Mouse (Mus musculus) hindbrain, embryonic 13.5 days (tissue): ENCODE results near the gene Tmem108. TPM values are rescaled to one million over a fixed set of nuclear protein-coding genes. Genes with fewer than 3 reads are reported as not detected.
"Not testable (repeated sequence)": the region's sequence is repeated elsewhere in the genome, so short reads cannot be mapped to it uniquely, and the experiment has no call there.

Source experiments
- ATAC-seq: fragments of 200-750 bp; cut with Nextera tagmentation; 2 replicates; pipeline ENCODE4 v1.8.0; 2017; ENCODE audit warnings: moderate TSS enrichment; ENCODE audit not compliant: low FRiP score
- H3K27ac ChIP-seq: fragments of 300-500 bp; sonication (generic); 2 replicates; pipeline ENCODE4 v1.5.1; 2015; ENCODE audit warnings: inconsistent platforms, mild to moderate bottlenecking, moderate library complexity
- H3K27me3 ChIP-seq: fragments of 300-500 bp; sonication (generic); 2 replicates; pipeline ENCODE4 v1.6.1; 2015; ENCODE audit warnings: mild to moderate bottlenecking, inconsistent platforms
- H3K36me3 ChIP-seq: fragments of 300-500 bp; sonication (generic); 2 replicates; pipeline ENCODE4 v1.6.1; 2015; ENCODE audit warnings: mild to moderate bottlenecking, inconsistent platforms
- H3K4me1 ChIP-seq: fragments of 300-500 bp; sonication (generic); replicated peaks from 2 replicates; pipeline ENCODE4 v1.6.1; 2015; ENCODE audit warnings: inconsistent platforms
- H3K4me2 ChIP-seq: fragments of 300-500 bp; sonication (generic); 2 replicates; pipeline ENCODE4 v1.6.1; 2015; ENCODE audit warnings: inconsistent platforms, mild to moderate bottlenecking, moderate library complexity
- H3K4me3 ChIP-seq: fragments of 300-500 bp; sonication (generic); 2 replicates; pipeline ENCODE4 v1.5.1; 2015; ENCODE audit warnings: mild to moderate bottlenecking, inconsistent platforms
- H3K9ac ChIP-seq: fragments of 300-500 bp; sonication (generic); 2 replicates; pipeline ENCODE4 v1.6.1; 2015; ENCODE audit warnings: mild to moderate bottlenecking, inconsistent platforms
- H3K9me3 ChIP-seq: fragments of 300-500 bp; sonication (generic); 2 replicates; pipeline ENCODE4 v1.6.1; 2016; ENCODE audit warnings: inconsistent platforms
- WGBS: fragments of 180-500 bp; shearing (Covaris S2); methylation state at CpG from one replicate; pipeline ENCODE4 v1.1.7; 2015; 5-methylcytosine and 5-hydroxymethylcytosine counted together
- polyA plus RNA-seq: library from polyadenylated mRNA; unstranded; fragments of >200 nt; fragmentation: Nextera tagmentation; extraction: Ambion mirVana; gene quantifications from 2 replicates; pipeline ENCODE4 v1.2.1, GENCODE M21; 2015

Gene Tmem108
- polyA plus RNA-seq, 1 experiment from 2014 or later, result 30.0 TPM

- peaks cover 3% of the 10 kb centered on the region; the same call in 1 of the 2 replicates for H3K9me3 ChIP-seq
- no peak overlapping the region for H3K27ac ChIP-seq
- no peak overlapping the region for H3K4me2 ChIP-seq
- no peaks in the 10 kb centered on the region for H3K27me3 ChIP-seq
- H3K4me3 ChIP-seq, result no peak overlapping the region
- ATAC-seq, result no peak
- WGBS, result 86% methylated on average over 13 of the region's 13 CpGs
- no peak overlapping the region for H3K9ac ChIP-seq
- 0 out of 2 replicates have a peak, but pooled peaks cover 6% of the 10 kb centered on the region for H3K4me1 ChIP-seq
- no peaks in the 10 kb centered on the region for H3K36me3 ChIP-seq
Measured at GRCm38 (mm10) chr9:103675721-103676480, 85.7 kb downstream of the Tmem108 start.

GRCm38 (mm10) chr9:103672881-103673280 is 88.8 kb downstream of the Tmem108 start:
- Histone ChIP-seq H3K9ac (no peak overlapping the region), H3K36me3 (no peaks in the 10 kb centered on the region), H3K27ac (no peak overlapping the region), H3K4me3 (no peak overlapping the region), H3K27me3 (no peaks in the 10 kb centered on the region), H3K4me2 (no peak overlapping the region), H3K4me1 (peaks cover 1% of the 10 kb centered on the region; the same call in 1 of the 2 replicates), H3K9me3 (peaks cover 3% of the 10 kb centered on the region; the same call in 1 of the 2 replicates)
- 93% methylated on average over 4 of the region's 4 CpGs for WGBS
- no peak for ATAC-seq

- not testable (repeated sequence) for H3K4me1 ChIP-seq, ATAC-seq, H3K27ac ChIP-seq, H3K4me3 ChIP-seq, H3K9me3 ChIP-seq, H3K9ac ChIP-seq, H3K27me3 ChIP-seq, H3K36me3 ChIP-seq, H3K4me2 ChIP-seq
- WGBS, result 97% methylated on average over 8 of the region's 8 CpGs
Measured at GRCm38 (mm10) chr9:103670592-103671113, 91.0 kb downstream of the Tmem108 start.

- Histone ChIP-seq H3K9ac (no peak overlapping the region), H3K9me3 (peaks cover 3% of the 10 kb centered on the region; the same call in 1 of the 2 replicates), H3K36me3 (no peaks in the 10 kb centered on the region), H3K27ac (no peak overlapping the region), H3K4me1 (peaks cover 21% of the 10 kb centered on the region), H3K4me2 (no peak overlapping the region), H3K4me3 (no peak overlapping the region), H3K27me3 (no peaks in the 10 kb centered on the region)
- WGBS, result 83% methylated on average over 6 of the region's 6 CpGs
- no peak for ATAC-seq
Measured at GRCm38 (mm10) chr9:103668830-103669229, 92.8 kb downstream of the Tmem108 start.

- H3K9ac ChIP-seq, result no peak overlapping the region
- peaks cover 26% of the 10 kb centered on the region for H3K4me1 ChIP-seq
- H3K27me3 ChIP-seq, result no peaks in the 10 kb centered on the region
- H3K9me3 ChIP-seq, result no peaks in the 10 kb centered on the region
- no peak for ATAC-seq
- no peak overlapping the region for H3K4me2 ChIP-seq
- WGBS, result 84% methylated on average over 6 of the region's 6 CpGs
- H3K27ac ChIP-seq, result 0 out of 2 replicates have a peak overlapping the region, but pooled peaks have one; percentile 12
- H3K36me3 ChIP-seq, result no peaks in the 10 kb centered on the region
- H3K4me3 ChIP-seq, result no peak overlapping the region
Measured at GRCm38 (mm10) chr9:103665817-103666216, 95.8 kb downstream of the Tmem108 start.

- Histone ChIP-seq H3K9me3 (no peaks in the 10 kb centered on the region), H3K4me2 (0 out of 2 replicates have a peak overlapping the region, but pooled peaks have one; percentile 8), H3K4me3 (no peak overlapping the region), H3K9ac (0 out of 2 replicates have a peak overlapping the region, but pooled peaks have one; percentile 30), H3K4me1 (peaks cover 26% of the 10 kb centered on the region), H3K27ac (peak overlapping the region; percentile 67), H3K27me3 (no peaks in the 10 kb centered on the region), H3K36me3 (no peaks in the 10 kb centered on the region)
- WGBS, result 57% methylated on average over 11 of the region's 11 CpGs
- no peak for ATAC-seq
Measured at GRCm38 (mm10) chr9:103664151-103664550, 97.5 kb downstream of the Tmem108 start.

- no peak overlapping the region for H3K9ac ChIP-seq
- WGBS, result 67% methylated on average over 1 of the region's 1 CpGs
- no peaks in the 10 kb centered on the region for H3K9me3 ChIP-seq
- no peaks in the 10 kb centered on the region for H3K36me3 ChIP-seq
- H3K4me3 ChIP-seq, result no peak overlapping the region
- H3K27ac ChIP-seq, result no peak overlapping the region
- no peak for ATAC-seq
- no peaks in the 10 kb centered on the region for H3K27me3 ChIP-seq
- peaks cover 42% of the 10 kb centered on the region for H3K4me1 ChIP-seq
- H3K4me2 ChIP-seq, result no peak overlapping the region
Measured at GRCm38 (mm10) chr9:103661873-103662272, 99.8 kb downstream of the Tmem108 start.

GRCm38 (mm10) chr9:103657981-103658380 is 103.7 kb downstream of the Tmem108 start:
- Histone ChIP-seq H3K9ac (no peak overlapping the region), H3K4me3 (no peak overlapping the region), H3K4me1 (peaks cover 55% of the 10 kb centered on the region), H3K36me3 (no peaks in the 10 kb centered on the region), H3K4me2 (no peak overlapping the region), H3K9me3 (no peaks in the 10 kb centered on the region), H3K27me3 (no peaks in the 10 kb centered on the region), H3K27ac (peak overlapping the region; percentile 73)
- no peak for ATAC-seq
- WGBS, result 70% methylated on average over 5 of the region's 5 CpGs

GRCm38 (mm10) chr9:103657183-103657975 is 104.3 kb downstream of the Tmem108 start:
- 23% methylated on average over 13 of the region's 13 CpGs for WGBS
- Histone ChIP-seq H3K36me3 (no peaks in the 10 kb centered on the region), H3K4me2 (no peak overlapping the region), H3K27ac (peak overlapping the region; percentile 73), H3K27me3 (no peaks in the 10 kb centered on the region), H3K9ac (peak overlapping the region; percentile 4; the same call in 1 of the 2 replicates), H3K4me3 (no peak overlapping the region), H3K4me1 (peaks cover 61% of the 10 kb centered on the region), H3K9me3 (no peaks in the 10 kb centered on the region)
- peak; percentile 52 for ATAC-seq

GRCm38 (mm10) chr9:103653995-103654587 is 107.5 kb downstream of the Tmem108 start:
- Histone ChIP-seq H3K27ac (peak overlapping the region; percentile 82), H3K36me3 (no peaks in the 10 kb centered on the region), H3K4me2 (peak overlapping the region; percentile 14; the same call in 1 of the 2 replicates), H3K9ac (no peak overlapping the region), H3K4me3 (no peak overlapping the region), H3K4me1 (peaks cover 71% of the 10 kb centered on the region), H3K27me3 (no peaks in the 10 kb centered on the region), H3K9me3 (no peaks in the 10 kb centered on the region)
- 13% methylated on average over 10 of the region's 10 CpGs for WGBS
- ATAC-seq, result peak; percentile 52

GRCm38 (mm10) chr9:103652127-103652882 is 109.3 kb downstream of the Tmem108 start:
- peak overlapping the region; percentile 18; the same call in 1 of the 2 replicates for H3K27ac ChIP-seq
- no peaks in the 10 kb centered on the region for H3K27me3 ChIP-seq
- H3K4me1 ChIP-seq, result peaks cover 60% of the 10 kb centered on the region
- no peak; the same call in 1 of the 2 replicates for ATAC-seq
- no peak overlapping the region for H3K9ac ChIP-seq
- 56% methylated on average over 8 of the region's 8 CpGs for WGBS
- no peaks in the 10 kb centered on the region for H3K36me3 ChIP-seq
- no peak overlapping the region for H3K4me2 ChIP-seq
- no peak overlapping the region for H3K4me3 ChIP-seq
- H3K9me3 ChIP-seq, result no peaks in the 10 kb centered on the region
